Mouse (Mus musculus) CD8-positive naive resting alpha-beta T cell, adult 2 months (primary cell): ENCODE results near the gene Cldn6.

ENCODE experiments used
- DNase-seq, 2 experiments: peaks; one replicate each; pipeline ENCODE4 v3.0.0; 2022; ENCODE audit warnings: low read depth in 2 of 2, low spot score in 2 of 2

Cldn6 gene

GRCm38 (mm10) chr17:23719455-23719854 is 40.4 kb downstream of the Cldn6 start:
- no peak for DNase-seq

GRCm38 (mm10) chr17:23721886-23722285 is 42.8 kb downstream of the Cldn6 start:
- DNase-seq, result no peak

DNA sequence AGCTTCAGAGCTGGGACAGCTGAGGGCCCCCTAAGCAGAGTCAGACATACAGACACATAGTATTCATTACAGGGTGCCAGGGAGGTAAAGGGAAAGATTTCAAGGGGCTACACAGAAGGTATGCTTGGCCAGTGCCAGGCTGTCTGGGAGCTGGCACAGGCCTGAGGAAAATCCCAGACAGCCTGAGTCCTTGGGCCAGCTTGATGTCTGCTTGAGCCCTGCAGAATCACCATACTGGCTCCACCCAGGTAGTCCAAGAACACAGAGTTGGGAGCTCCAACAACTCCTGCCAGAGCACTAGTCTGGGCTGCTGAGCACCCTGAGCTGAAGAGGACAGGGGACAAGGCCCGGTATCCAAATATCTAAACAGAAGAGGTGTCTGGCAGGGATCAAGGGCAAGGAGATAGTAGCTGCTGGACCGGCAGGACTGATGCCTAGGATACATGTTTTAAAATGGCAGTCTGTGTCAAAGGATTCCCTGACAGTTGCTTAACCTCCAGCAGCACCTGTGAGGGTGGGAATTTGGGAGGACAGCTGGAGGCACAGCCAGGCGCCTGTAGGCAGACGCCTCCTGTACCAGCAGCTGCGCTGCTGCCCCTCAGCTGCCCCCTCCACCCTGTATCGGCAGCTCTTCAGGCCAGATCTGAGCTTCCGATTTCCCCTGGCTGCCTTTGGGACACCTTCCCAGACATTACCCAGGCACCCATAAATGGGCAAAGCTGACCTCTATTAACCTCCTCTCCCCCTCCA is 43.5 kb downstream of the Cldn6 start, which contains the start of gene 1520401A03Rik:
1520401A03Rik (minus strand) TSS at position 408 of the 750 bp plus-strand sequence.
- DNase-seq, result no peak

GRCm38 (mm10) chr17:23725477-23725876 is 46.4 kb downstream of the Cldn6 start:
- no peak for DNase-seq

GRCm38 (mm10) chr17:23725999-23726757 is 47.1 kb downstream of the Cldn6 start, which contains the start of gene Pkmyt1:
TSS of gene Pkmyt1 (plus strand) at chr17:23726336.
- DNase-seq, result peak; percentile 89 to 95

DNA sequence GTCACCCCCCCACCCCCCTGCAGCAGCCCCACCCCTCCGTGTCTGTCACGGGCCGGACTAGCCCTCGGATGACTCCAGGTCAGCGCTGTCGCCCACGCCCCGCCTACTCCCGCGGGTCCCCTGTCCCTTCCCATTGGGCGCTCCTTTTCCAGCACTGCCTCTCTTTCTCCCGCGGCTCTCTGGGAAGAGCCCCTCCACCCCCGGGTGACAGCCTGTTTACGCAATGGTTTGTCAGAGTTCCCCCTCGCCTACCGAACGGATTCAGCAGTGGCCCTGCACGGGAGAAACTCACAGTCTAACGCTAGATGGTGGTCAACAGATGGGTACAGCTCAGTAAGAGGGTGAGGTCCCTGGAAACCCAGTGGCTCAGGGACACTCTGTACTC is 47.7 kb downstream of the Cldn6 start:
- no peak for DNase-seq

- DNase-seq, result no peak
Observed at GRCm38 (mm10) chr17:23730441-23730840, 51.4 kb downstream of the Cldn6 start.
